Comparison of ENCODE assay signal across 8 mouse cellular contexts in the genomic region with DNA sequence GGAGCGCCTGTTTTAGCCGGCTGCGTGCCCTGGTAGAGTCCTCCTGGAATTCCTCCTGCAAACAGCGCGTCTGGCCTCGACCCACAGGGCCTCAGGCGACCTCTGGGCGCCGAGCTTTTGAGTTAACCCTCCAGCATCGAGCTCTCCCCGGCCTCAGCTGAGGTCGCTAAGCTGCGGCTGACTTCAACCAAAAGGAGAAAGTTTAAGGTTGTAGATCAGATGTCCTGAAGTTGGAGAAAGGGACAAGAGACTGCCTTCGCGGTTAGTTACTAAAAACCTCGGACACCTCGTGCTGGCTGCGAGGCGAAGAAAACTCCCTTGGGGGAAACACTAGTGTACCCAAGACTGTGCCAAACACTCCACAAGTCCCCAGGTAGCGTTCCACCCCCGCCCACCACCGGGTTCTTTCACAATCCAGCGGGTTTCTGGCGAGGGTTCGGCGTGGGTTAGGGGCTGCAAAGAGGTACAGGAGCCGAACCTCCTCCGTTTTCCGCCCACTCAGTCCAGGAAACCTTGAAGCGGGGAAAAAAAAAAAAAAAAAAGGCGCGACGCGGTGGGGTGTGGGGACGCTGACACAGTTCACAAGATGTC.
DNase-seq lines count a peak whose midpoint lies in the region; ATAC-seq and TF ChIP-seq lines count a peak whose summit lies in the region.

No protein-coding gene starts in this region.

- 34% methylated on average over 35 of the region's 35 CpGs for whole genome bisulfite sequencing in kidney, adult 2 months
- under 1% methylated on average over 35 of the region's 35 CpGs for WGBS in embryonic facial prominence, embryonic 11.5 days
- under 1% methylated on average over 30 of the region's 35 CpGs for WGBS in hindbrain, embryonic 13.5 days
- WGBS in liver, embryonic 15.5 days (ENCODE audit: insufficient replicate concordance) = 2% methylated on average over 32 of the region's 35 CpGs

- no peak for ATAC-seq in embryonic facial prominence, embryonic 11.5 days (replicated peaks; ENCODE audit: insufficient number of reproducible peaks, low FRiP score, low TSS enrichment, low read depth)
- ATAC-seq in hindbrain, embryonic 13.5 days (ENCODE audit: low FRiP score) = no peak
- ATAC-seq in liver, embryonic 15.5 days (ENCODE audit: insufficient read depth) = no peak
- ATAC-seq in granulocyte monocyte progenitor cell, adult 5-6 weeks (replicated peaks; ENCODE audit: poor library complexity, severe bottlenecking) = no peak

- no peaks in the 10 kb centered on the region for H3K36me3 ChIP-seq in kidney, adult 2 months (ENCODE audit: control insufficient read depth, insufficient read depth, low read length)
- H3K36me3 ChIP-seq in embryonic facial prominence, embryonic 11.5 days (replicated peaks; ENCODE audit: control insufficient read depth, insufficient read depth, low read depth, low read length) = no peaks in the 10 kb centered on the region
- no peaks in the 10 kb centered on the region for H3K36me3 ChIP-seq in hindbrain, embryonic 13.5 days
- H3K36me3 ChIP-seq in liver, embryonic 15.5 days (replicated peaks) = no peaks in the 10 kb centered on the region

- H3K4me3 ChIP-seq in kidney, adult 2 months (ENCODE audit: insufficient read depth, low read depth, low read length) = no peak overlapping the region
- peak overlapping the region; percentile 31 for H3K4me3 ChIP-seq in embryonic facial prominence, embryonic 11.5 days (ENCODE audit: low read depth, low read length)
- peak overlapping the region; percentile 30; the same call in 1 of the 2 replicates for H3K4me3 ChIP-seq in hindbrain, embryonic 13.5 days
- peak overlapping the region; percentile 51 for H3K4me3 ChIP-seq in liver, embryonic 15.5 days (replicated peaks)

- H3K27me3 ChIP-seq in kidney, adult 2 months (replicated peaks; ENCODE audit: control insufficient read depth, insufficient read depth, low read length) = no peaks in the 10 kb centered on the region; the same call in 1 of the 2 replicates
- peaks cover 23% of the 10 kb centered on the region for H3K27me3 ChIP-seq in embryonic facial prominence, embryonic 11.5 days (ENCODE audit: control insufficient read depth, insufficient read depth, low read length)
- H3K27me3 ChIP-seq in hindbrain, embryonic 13.5 days = peaks cover 81% of the 10 kb centered on the region
- peaks cover 78% of the 10 kb centered on the region for H3K27me3 ChIP-seq in liver, embryonic 15.5 days

- no peaks in the 10 kb centered on the region for H3K9me3 ChIP-seq in embryonic facial prominence, embryonic 11.5 days (replicated peaks; ENCODE audit: control insufficient read depth, low read length)
- H3K9me3 ChIP-seq in hindbrain, embryonic 13.5 days = no peaks in the 10 kb centered on the region
- H3K9me3 ChIP-seq in liver, embryonic 15.5 days (replicated peaks) = no peaks in the 10 kb centered on the region

- DNase-seq in kidney, adult 2 months = peak; percentile 30
- no peak for DNase-seq in kidney, adult 11 months
- DNase-seq in embryonic facial prominence, embryonic 11.5 days (ENCODE audit: low spot score) = peak; percentile 54
- DNase-seq in spleen, postnatal 10 days (ENCODE audit: low spot score in 2 of 2) = peak; percentile 38 to 46
- no peak for DNase-seq in urinary bladder, postnatal 36 days (ENCODE audit: low spot score in 2 of 2)

- H3K9ac ChIP-seq in embryonic facial prominence, embryonic 11.5 days (replicated peaks; ENCODE audit: low read length) = no peak overlapping the region; the same call in 1 of the 2 replicates
- H3K9ac ChIP-seq in hindbrain, embryonic 13.5 days = no peak overlapping the region
- H3K9ac ChIP-seq in liver, embryonic 15.5 days = no peak overlapping the region

- H3K27ac ChIP-seq in kidney, adult 2 months (ENCODE audit: insufficient read depth, low read depth, low read length) = no peak overlapping the region
- H3K27ac ChIP-seq in embryonic facial prominence, embryonic 11.5 days (replicated peaks; ENCODE audit: low read depth, low read length) = no peak overlapping the region
- H3K27ac ChIP-seq in hindbrain, embryonic 13.5 days = no peak overlapping the region
- no peak overlapping the region for H3K27ac ChIP-seq in liver, embryonic 15.5 days (replicated peaks)

- no peak for TF ChIP-seq POLR2A in kidney, adult 2 months (IDR thresholded peaks at IDR 0.05; ENCODE audit: low read depth, low read length)

- peaks cover 3% of the 10 kb centered on the region; the same call in 1 of the 2 replicates for H3K4me1 ChIP-seq in kidney, adult 2 months (ENCODE audit: control insufficient read depth, insufficient read depth, low read length)
- peaks cover 13% of the 10 kb centered on the region; the same call in 1 of the 2 replicates for H3K4me1 ChIP-seq in embryonic facial prominence, embryonic 11.5 days (ENCODE audit: control insufficient read depth, insufficient read depth, low read length)
- peaks cover 38% of the 10 kb centered on the region for H3K4me1 ChIP-seq in hindbrain, embryonic 13.5 days (replicated peaks)
- peaks cover 64% of the 10 kb centered on the region for H3K4me1 ChIP-seq in liver, embryonic 15.5 days (replicated peaks)

- peak overlapping the region; percentile 72 for H3K4me2 ChIP-seq in embryonic facial prominence, embryonic 11.5 days (ENCODE audit: low read depth, low read length)
- peak overlapping the region; percentile 50 for H3K4me2 ChIP-seq in hindbrain, embryonic 13.5 days
- H3K4me2 ChIP-seq in liver, embryonic 15.5 days = peak overlapping the region; percentile 74

- TF ChIP-seq CTCF in kidney, adult 2 months (conservative IDR thresholded peaks at IDR 0.05; ENCODE audit: insufficient read depth, insufficient read length, low read depth, low read length) = no peak

Comparison
In these comparisons a context has a peak if more than half of its experiments do, and no peak if none do; other contexts are left out.
1. DNase-seq: peak in kidney, adult 2 months (single experiment), embryonic facial prominence, embryonic 11.5 days (single experiment) and spleen, postnatal 10 days (2 of 2); none in kidney, adult 11 months (single experiment) and urinary bladder, postnatal 36 days (0 of 2).
2. Peak in every context shown above with its lines, with median percentiles within 50 percentile points of each other: H3K4me2 ChIP-seq.